Mouse (Mus musculus): ENCODE results near the gene Tas2r121.

- no peak for TF ChIP-seq GATA1 (IDR thresholded peaks at IDR 0.05; ENCODE audit: low read length)
- TF ChIP-seq TAL1 (IDR thresholded peaks at IDR 0.05; ENCODE audit: low read length) = no peak
These were observed 49.4 kb downstream of the Tas2r121 start, which contains the start of gene A630073D07Rik for GRCm38 (mm10) chr6:132651426-132651825.

Measured in erythroblast, embryonic 14.5 days (primary cell).